Mouse (Mus musculus): ENCODE measurements around the gene Thada.

Thada gene

GRCm38 (mm10) chr17:84182311-84183271 is 283.4 kb downstream of the Thada start:
- peak; percentile 47 for DNase-seq

DNA sequence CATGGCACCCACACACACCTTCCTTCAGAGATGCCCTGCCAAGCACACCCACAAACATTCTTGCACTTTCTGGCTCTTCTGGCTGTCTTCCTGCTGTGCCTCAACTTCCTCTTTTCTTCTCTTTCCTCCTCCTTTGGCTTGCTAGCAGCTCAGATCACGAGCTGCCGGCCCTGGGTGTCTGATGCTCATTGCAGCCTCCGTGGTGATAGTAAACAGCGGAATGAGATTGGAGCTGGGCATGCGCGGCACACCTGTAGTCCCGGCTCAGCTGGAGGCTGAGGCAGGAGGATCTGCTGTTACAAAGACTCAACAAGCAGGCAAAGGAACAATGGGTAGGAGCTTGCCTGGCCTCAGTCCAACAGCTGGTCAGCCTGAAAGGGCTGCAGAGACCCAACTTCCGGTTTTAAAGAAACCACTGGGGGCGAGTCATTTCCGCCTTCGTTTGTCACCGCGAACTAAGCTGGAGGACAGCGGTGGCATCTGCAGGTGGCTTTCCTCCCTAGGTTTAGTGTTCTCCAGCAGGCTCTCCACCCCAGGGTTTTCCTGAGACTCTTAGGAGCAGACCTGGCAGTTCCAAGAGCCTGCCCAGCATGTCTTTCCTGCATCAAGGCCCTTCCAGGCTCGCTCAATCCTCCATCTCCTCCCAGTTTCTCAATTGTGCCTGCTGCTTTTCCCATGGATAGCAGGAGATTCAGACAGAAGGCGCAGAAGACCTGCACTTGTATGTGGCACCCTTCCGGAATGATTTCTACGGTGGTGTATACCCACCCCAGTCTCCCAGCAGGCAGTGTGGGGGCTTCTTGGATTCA is 284.3 kb downstream of the Thada start:
- peak; percentile 82 for DNase-seq

DNA sequence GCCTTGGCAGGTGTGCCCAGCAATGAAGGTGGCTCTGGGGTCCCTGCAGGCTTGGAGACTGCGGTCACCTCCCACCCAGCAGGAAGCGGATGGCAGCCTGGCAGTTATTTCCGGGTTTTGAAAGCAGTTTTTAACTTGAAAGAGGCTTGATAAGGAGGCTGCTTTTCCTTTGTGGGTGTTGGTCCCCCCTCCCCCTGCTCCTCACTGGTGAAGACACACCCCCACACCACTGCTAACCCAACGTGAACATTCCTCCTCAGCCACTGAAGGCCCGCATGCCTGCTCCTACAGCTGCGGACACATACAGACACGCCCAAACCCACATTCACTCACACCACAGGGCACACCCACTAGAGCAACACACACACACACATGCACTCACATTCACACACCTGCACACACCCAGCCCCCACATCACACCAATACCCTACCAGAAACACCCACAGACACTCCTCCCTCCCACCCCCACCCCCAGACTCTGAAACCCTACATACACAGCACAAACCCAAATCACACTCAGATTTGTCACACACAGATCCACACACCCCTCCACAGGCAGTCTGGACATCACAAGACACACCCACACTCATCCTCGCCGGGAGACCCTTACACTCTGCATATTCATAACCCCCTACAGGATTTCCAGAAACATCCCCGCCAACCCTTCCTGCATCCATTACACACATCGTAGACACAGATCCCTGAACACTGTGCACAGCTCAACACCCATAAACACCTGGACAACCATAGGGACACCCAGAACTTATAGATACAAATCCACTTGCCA is 285.1 kb downstream of the Thada start:
- DNase-seq = peak; percentile 87

- no peak for DNase-seq
These were observed 286.0 kb downstream of the Thada start for GRCm38 (mm10) chr17:84179973-84180365.

GRCm38 (mm10) chr17:84179026-84179972 is 286.7 kb downstream of the Thada start:
- no peak for DNase-seq

DNA sequence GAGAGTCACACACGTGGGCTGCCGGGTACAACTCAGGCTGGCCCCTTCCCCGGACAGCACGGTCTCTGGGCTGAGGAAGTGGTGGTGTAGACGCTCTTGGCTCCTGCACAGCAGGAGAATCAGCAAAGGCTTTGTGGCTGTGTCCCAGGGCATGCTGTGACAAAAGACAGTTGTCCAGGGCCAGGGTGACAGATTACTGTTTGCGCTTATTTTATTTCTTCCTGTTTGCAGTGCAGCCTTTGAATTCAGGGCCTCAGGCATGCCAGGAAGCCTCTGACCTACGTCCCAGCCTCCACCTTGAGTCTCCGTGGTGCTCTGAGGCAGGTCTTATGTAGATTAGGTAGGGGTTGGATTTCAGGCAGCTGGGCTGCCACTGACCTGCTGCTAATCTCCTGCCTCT is 288.5 kb downstream of the Thada start:
- peak; percentile 63 for DNase-seq

DNA sequence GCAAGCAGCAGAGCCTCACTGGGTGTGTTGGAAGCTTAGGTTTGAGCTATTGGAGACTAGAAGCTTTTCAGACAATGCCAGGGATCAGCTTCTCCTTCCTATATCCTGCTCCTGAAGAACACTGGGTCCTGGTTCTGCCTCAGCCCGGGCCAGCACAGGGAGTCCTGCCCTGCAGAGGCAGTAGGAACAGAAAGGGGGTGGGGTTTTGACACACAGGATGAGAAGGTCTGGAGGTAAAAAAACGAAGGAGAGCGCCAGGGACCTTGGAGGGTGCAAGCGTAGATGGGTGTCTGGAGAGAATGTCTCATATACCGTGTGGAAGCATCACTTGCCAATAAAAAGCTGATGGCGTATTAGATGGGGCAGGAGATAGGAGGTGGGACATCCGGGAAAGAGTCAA is 289.6 kb downstream of the Thada start:
- DNase-seq = no peak

DNA sequence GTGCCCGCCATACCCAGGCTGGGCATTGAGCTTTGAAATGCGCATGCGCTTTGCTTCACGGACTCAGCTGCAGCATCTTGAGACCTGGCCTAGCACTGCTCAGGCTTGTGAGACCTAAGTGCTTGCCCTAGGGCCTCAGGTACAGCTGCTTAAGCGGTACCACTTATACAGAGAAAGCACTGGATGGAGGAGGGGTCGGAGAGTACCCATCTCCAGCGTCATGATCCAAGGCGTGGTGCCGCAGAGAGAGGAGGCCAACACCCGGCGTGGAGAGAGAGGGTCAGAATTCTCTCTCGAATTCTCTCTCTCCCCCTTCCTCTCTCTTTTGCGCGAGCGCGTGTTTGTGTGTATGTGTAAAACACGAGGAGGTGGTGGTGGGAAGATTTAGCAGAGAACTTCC is 290.8 kb downstream of the Thada start:
- DNase-seq = no peak

- no peak for DNase-seq
These were observed 298.6 kb downstream of the Thada start for GRCm38 (mm10) chr17:84167377-84167776.

DNA sequence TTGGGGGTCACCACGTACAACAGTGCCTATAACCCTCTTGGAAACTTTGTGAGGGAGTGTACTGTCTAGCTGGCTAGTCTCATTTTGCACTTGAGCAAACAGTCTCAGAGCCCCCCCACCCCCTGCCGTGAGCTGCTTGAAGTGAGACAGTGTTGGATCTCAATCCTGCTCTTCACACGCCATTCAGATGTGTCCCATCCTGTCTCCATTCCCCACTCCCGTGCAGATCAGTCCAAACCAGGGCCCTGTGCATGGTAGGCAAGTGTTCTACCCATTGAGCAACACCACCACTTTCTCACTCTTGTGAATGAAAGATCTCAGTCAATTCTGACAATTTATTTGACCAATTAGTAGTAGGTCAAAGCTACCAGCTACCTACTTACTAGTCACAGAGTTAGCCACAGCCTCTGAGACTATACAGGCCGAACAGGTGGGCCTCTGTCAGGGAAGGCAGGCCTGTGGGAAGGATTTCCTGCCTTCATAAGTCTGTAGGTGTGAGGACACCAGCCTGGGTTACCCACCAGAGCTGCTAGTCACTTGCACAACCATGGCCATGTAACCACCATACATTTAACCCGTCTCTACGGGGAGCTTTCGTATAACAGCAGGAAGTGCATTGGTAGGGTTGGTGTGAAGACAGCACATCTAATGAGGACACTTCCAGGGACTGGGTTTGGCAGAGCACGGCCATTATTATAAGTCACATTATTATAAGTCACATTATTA is 299.7 kb downstream of the Thada start:
- no peak for DNase-seq

DNA sequence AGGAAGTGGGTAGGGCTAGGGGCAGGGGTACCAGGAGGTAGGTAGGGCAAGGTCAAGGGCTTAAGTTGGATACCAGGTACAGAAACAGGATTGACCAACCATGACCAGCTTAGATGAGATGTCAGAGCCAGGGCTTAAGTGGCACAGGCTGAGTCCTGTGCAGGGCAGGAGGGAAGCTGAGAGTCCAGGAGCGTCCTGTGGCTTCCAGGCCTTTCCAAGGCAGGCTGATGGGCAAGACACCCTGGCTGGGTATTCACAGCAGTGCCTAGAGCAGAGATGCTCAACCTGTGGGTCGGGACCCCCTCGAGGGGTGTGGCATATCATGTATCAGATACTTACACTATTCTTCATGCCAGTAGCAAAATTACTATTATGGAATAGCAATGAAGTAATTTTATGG is 300.3 kb downstream of the Thada start:
- no peak for DNase-seq

- no peak for DNase-seq
These were observed 301.9 kb downstream of the Thada start for GRCm38 (mm10) chr17:84164146-84164545.

GRCm38 (mm10) chr17:84163066-84163785 is 302.8 kb downstream of the Thada start:
- DNase-seq = no peak

DNA sequence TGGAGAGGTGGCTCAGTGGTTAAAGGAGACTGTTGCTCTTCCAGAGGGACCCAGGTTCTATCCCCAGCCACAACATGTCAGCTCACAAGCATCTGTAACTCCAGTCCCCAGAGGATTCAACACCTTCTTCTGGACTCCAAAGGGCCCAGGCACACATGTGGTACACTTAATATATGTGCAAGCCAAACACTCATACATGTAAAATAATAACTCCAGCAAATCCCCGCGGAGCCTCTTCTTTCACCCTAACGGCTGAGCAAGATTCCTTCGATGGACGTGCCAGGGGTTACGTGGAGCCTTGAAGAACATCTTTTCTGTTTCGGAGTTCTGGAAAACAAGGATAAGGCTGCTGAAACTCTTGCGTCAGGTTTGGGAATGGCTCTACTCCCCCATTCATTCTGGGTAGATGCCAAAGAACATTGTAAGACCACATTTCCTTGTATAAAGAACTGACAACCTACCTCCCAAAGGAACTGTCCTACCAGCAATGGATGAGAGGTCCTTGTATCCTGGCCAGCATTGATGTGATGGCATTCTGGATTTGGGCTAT is 303.7 kb downstream of the Thada start:
- no peak for DNase-seq

- no peak for DNase-seq
These were observed 304.7 kb downstream of the Thada start for GRCm38 (mm10) chr17:84161231-84161854.

DNA sequence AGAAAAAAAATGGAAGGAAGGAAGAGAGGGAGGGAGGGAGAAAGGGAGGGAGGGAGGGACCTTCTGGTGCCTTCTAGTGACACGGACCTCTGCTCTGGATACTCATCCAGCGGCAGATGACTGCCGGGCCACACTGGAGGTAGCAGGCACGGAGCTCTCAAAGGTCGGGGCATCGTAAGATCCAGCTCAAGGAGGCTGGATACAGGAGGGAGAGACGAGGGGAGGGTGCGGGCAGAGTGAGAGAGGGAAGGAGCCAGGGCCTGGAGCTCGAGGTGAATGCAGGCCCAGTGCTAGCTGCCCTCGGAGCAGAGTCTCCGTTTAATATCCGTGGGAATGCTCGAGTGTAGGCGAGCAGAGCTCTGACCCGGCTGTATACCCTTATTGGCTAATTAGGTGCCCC is 307.1 kb downstream of the Thada start:
- no peak for DNase-seq

DNA sequence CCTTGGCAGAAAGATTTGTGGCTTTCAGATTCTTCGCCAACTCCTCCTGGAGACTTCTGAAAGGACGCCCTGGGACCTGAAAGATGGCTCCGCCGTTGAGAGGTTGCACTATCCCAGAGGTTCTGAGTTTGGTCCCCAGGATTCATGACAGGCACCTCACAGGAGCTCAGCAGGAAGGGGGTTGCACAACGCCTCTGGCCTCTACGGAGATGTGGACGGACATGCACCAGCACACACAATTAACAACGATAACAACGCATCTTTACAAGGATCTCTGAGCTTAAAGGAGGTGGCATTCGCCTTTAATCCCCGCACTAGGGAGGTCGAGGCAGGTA is 307.6 kb downstream of the Thada start:
- DNase-seq = no peak

GRCm38 (mm10) chr17:84157743-84158460 is 308.1 kb downstream of the Thada start:
- DNase-seq = no peak
